ENCODE assay signal across 8 mouse cellular contexts in genomic region chr6:90987561-90988298, GRCm38 (mm10). TPM values are rescaled to one million over a fixed set of nuclear protein-coding genes. Genes with fewer than 3 reads are reported as not detected.
DNase-seq lines count a peak whose midpoint lies in the region; ATAC-seq and TF ChIP-seq lines count a peak whose summit lies in the region.

No protein-coding gene starts in this region.

- peak overlapping the region; percentile 73 for H3K9ac ChIP-seq in embryonic facial prominence, embryonic 14.5 days (ENCODE audit: low read depth, low read length)
- H3K9ac ChIP-seq in hindbrain, embryonic 16.5 days (ENCODE audit: low read depth, low read length) = peak overlapping the region; percentile 84
- peak overlapping the region; percentile 51 for H3K9ac ChIP-seq in liver, embryonic 14.5 days (replicated peaks)
- peak overlapping the region; percentile 76 for H3K9ac ChIP-seq in neural tube, embryonic 15.5 days (replicated peaks)

- peaks cover 8% of the 10 kb centered on the region; the same call in 1 of the 2 replicates for H3K4me1 ChIP-seq in kidney, adult 2 months (ENCODE audit: control insufficient read depth, insufficient read depth, low read length)
- H3K4me1 ChIP-seq in embryonic facial prominence, embryonic 14.5 days (ENCODE audit: control insufficient read depth, insufficient read depth, low read length) = peaks cover 16% of the 10 kb centered on the region
- H3K4me1 ChIP-seq in hindbrain, embryonic 16.5 days (ENCODE audit: control insufficient read depth, insufficient read depth, low read depth, low read length) = peaks cover 9% of the 10 kb centered on the region; the same call in 1 of the 2 replicates
- H3K4me1 ChIP-seq in liver, embryonic 14.5 days (replicated peaks; ENCODE audit: control insufficient read depth in 2 of 2, insufficient read depth in 2 of 2, low read length in 1 of 2) = peaks cover 8 to 16% of the 10 kb centered on the region in 2 experiments; a peak in 3 of 4 replicates
- peaks cover 20% of the 10 kb centered on the region for H3K4me1 ChIP-seq in neural tube, embryonic 15.5 days

- no peak for TF ChIP-seq CTCF in kidney, adult 2 months (conservative IDR thresholded peaks at IDR 0.05; ENCODE audit: insufficient read depth, insufficient read length, low read depth, low read length)
- TF ChIP-seq CTCF in Patski (IDR thresholded peaks at IDR 0.05) = no peak
- no peak for TF ChIP-seq CTCF in liver, embryonic 14.5 days (IDR thresholded peaks at IDR 0.05; ENCODE audit: low read depth)

- CTCF ChIA-PET in Patski (lab: Charles Lee) = no interaction called here

- H3K4me2 ChIP-seq in embryonic facial prominence, embryonic 14.5 days (ENCODE audit: low read depth, low read length) = peak overlapping the region; percentile 100
- peak overlapping the region; percentile 93 for H3K4me2 ChIP-seq in hindbrain, embryonic 16.5 days (ENCODE audit: low read length)
- peak overlapping the region; percentile 97 for H3K4me2 ChIP-seq in liver, embryonic 14.5 days (ENCODE audit: low read depth)
- peak overlapping the region; percentile 100 for H3K4me2 ChIP-seq in neural tube, embryonic 15.5 days

- no peak for TF ChIP-seq POLR2A in kidney, adult 2 months (IDR thresholded peaks at IDR 0.05; ENCODE audit: low read depth, low read length)

- H3K9me3 ChIP-seq in embryonic facial prominence, embryonic 14.5 days (ENCODE audit: control insufficient read depth, low read length) = peaks cover 10% of the 10 kb centered on the region
- peaks cover 3% of the 10 kb centered on the region; the same call in 1 of the 2 replicates for H3K9me3 ChIP-seq in hindbrain, embryonic 16.5 days (ENCODE audit: control insufficient read depth, low read length)
- no peaks in the 10 kb centered on the region for H3K9me3 ChIP-seq in liver, embryonic 14.5 days (ENCODE audit: control insufficient read depth, low read length)
- H3K9me3 ChIP-seq in neural tube, embryonic 15.5 days (replicated peaks) = peaks cover 7% of the 10 kb centered on the region; the same call in 1 of the 2 replicates

- H3K27ac ChIP-seq in kidney, adult 2 months (ENCODE audit: insufficient read depth, low read depth, low read length) = no peak overlapping the region
- H3K27ac ChIP-seq in embryonic facial prominence, embryonic 14.5 days (replicated peaks; ENCODE audit: low read depth, low read length) = 0 out of 2 replicates have a peak overlapping the region, but pooled peaks have one; percentile 44
- peak overlapping the region; percentile 78 for H3K27ac ChIP-seq in hindbrain, embryonic 16.5 days (ENCODE audit: low read depth, low read length)
- no peak overlapping the region for H3K27ac ChIP-seq in liver, embryonic 14.5 days
- peak overlapping the region; percentile 77 for H3K27ac ChIP-seq in neural tube, embryonic 15.5 days (replicated peaks)

- 2% methylated on average over 76 of the region's 76 CpGs for WGBS in kidney, adult 2 months
- 0% methylated on average over 34 of the region's 76 CpGs for WGBS in embryonic facial prominence, embryonic 14.5 days
- under 1% methylated on average over 62 of the region's 76 CpGs for WGBS in hindbrain, embryonic 16.5 days
- WGBS in liver, embryonic 14.5 days (ENCODE audit: insufficient replicate concordance) = under 1% methylated on average over 74 of the region's 76 CpGs
- WGBS in neural tube, embryonic 15.5 days = 0% methylated on average over 63 of the region's 76 CpGs

- H3K36me3 ChIP-seq in kidney, adult 2 months (ENCODE audit: control insufficient read depth, insufficient read depth, low read length) = no peaks in the 10 kb centered on the region
- no peaks in the 10 kb centered on the region for H3K36me3 ChIP-seq in embryonic facial prominence, embryonic 14.5 days (ENCODE audit: control insufficient read depth, insufficient read depth, low read length)
- H3K36me3 ChIP-seq in hindbrain, embryonic 16.5 days (ENCODE audit: control insufficient read depth, insufficient read depth, low read length) = no peaks in the 10 kb centered on the region
- H3K36me3 ChIP-seq in liver, embryonic 14.5 days (replicated peaks; ENCODE audit: control insufficient read depth, insufficient read depth, low read depth) = no peaks in the 10 kb centered on the region
- no peaks in the 10 kb centered on the region for H3K36me3 ChIP-seq in neural tube, embryonic 15.5 days

- POLR2A ChIA-PET in Patski (lab: Charles Lee) = interaction anchor here (0.6 to 1.9 kb wide), 2 partner anchors 9 to 15 kb away, joined by 3 to 4 read pairs; no protein-coding TSS in a partner anchor

- in situ Hi-C loops in Patski (cut with MboI; ENCODE audit: low pct_unique_long_range_greater_than_20kb) = no loop called here

- DNase-seq in kidney, adult 2 months = peak; percentile 20
- no peak for DNase-seq in kidney, adult 11 months
- DNase-seq in Patski (ENCODE audit: low read depth, low spot score) = no peak
- peak; percentile 36 for DNase-seq in embryonic facial prominence, embryonic 14.5 days (ENCODE audit: low spot score)
- no peak for DNase-seq in liver, embryonic 14.5 days (ENCODE audit: low read depth in 3 of 3, low spot score in 3 of 3)
- DNase-seq in urinary bladder, postnatal 14 days (ENCODE audit: low spot score) = peak; percentile 29

- no peaks in the 10 kb centered on the region for H3K27me3 ChIP-seq in kidney, adult 2 months (replicated peaks; ENCODE audit: control insufficient read depth, insufficient read depth, low read length)
- no peaks in the 10 kb centered on the region for H3K27me3 ChIP-seq in Patski
- peaks cover 14% of the 10 kb centered on the region for H3K27me3 ChIP-seq in embryonic facial prominence, embryonic 14.5 days (replicated peaks; ENCODE audit: control insufficient read depth, insufficient read depth, low read length)
- H3K27me3 ChIP-seq in hindbrain, embryonic 16.5 days (replicated peaks; ENCODE audit: control insufficient read depth, insufficient read depth, low read length) = no peaks in the 10 kb centered on the region; the same call in 1 of the 2 replicates
- H3K27me3 ChIP-seq in liver, embryonic 14.5 days (ENCODE audit: control insufficient read depth, insufficient read depth, low read length) = peaks cover 29% of the 10 kb centered on the region
- H3K27me3 ChIP-seq in neural tube, embryonic 15.5 days (replicated peaks) = 0 out of 2 replicates have a peak, but pooled peaks cover 6% of the 10 kb centered on the region

- TF ChIP-seq EP300 in liver, embryonic 14.5 days (IDR thresholded peaks at IDR 0.05; ENCODE audit: low read depth) = no peak

- peak overlapping the region; percentile 81 for H3K4me3 ChIP-seq in kidney, adult 2 months (ENCODE audit: insufficient read depth, low read depth, low read length)
- peak overlapping the region; percentile 69 for H3K4me3 ChIP-seq in embryonic facial prominence, embryonic 14.5 days (ENCODE audit: low read depth, low read length)
- H3K4me3 ChIP-seq in hindbrain, embryonic 16.5 days (ENCODE audit: low read length) = peak overlapping the region; percentile 92
- H3K4me3 ChIP-seq in liver, embryonic 14.5 days (ENCODE audit: insufficient read depth in 1 of 2, low read depth in 2 of 2, low read length in 2 of 2) = peak overlapping the region; percentile 63 to 78
- H3K4me3 ChIP-seq in neural tube, embryonic 15.5 days (replicated peaks) = peak overlapping the region; percentile 76

- peak; percentile 18 for ATAC-seq in Patski
- peak; percentile 1; the same call in 1 of the 2 replicates for ATAC-seq in embryonic facial prominence, embryonic 14.5 days (ENCODE audit: low read depth)
- peak; percentile 5; the same call in 1 of the 2 replicates for ATAC-seq in hindbrain, embryonic 16.5 days
- ATAC-seq in liver, embryonic 14.5 days (ENCODE audit: insufficient read depth) = no peak
- ATAC-seq in neural tube, embryonic 15.5 days (ENCODE audit: low FRiP score) = 0 out of 2 replicates have a peak, but pooled peaks have one; percentile 14

RNA-seq across cellular contexts. Expression of gene Iqsec1, which starts 0.8 kb away (rescaled TPM):
- 149 and 162 TPM in 2 replicates for polyA plus RNA-seq in kidney, adult 2 months (2012; rRNA removed)
- polyA plus RNA-seq in Patski (2021) = 120 TPM
- 17.4 and 17.5 TPM in 2 replicates for polyA plus RNA-seq in embryonic facial prominence, embryonic 14.5 days (2014; fragmentation: Nextera tagmentation; extraction: Ambion mirVana)
- polyA plus RNA-seq in hindbrain, embryonic 16.5 days (2015; fragmentation: Nextera tagmentation; extraction: Ambion mirVana) = 22.9 and 25.8 TPM in 2 replicates
- 9.0 and 10.2 TPM in 2 replicates for polyA plus RNA-seq in liver, embryonic 14.5 days (2012; rRNA removed)
- polyA plus RNA-seq in liver, embryonic 14.5 days (2014; fragmentation: Nextera tagmentation; extraction: Ambion mirVana) = 4.0 and 4.1 TPM in 2 replicates
- polyA plus RNA-seq in neural tube, embryonic 15.5 days (2015; fragmentation: Nextera tagmentation; extraction: Ambion mirVana) = 19.7 and 21.5 TPM in 2 replicates

Comparison
In these comparisons a context has a peak if more than half of its experiments do, and no peak if none do; other contexts are left out.
1. DNase-seq: peak in kidney, adult 2 months (single experiment), embryonic facial prominence, embryonic 14.5 days (single experiment) and urinary bladder, postnatal 14 days (single experiment); none in kidney, adult 11 months (single experiment), Patski (single experiment) and liver, embryonic 14.5 days (0 of 3).
2. H3K27ac ChIP-seq: peak in embryonic facial prominence, embryonic 14.5 days (single experiment), hindbrain, embryonic 16.5 days (single experiment) and neural tube, embryonic 15.5 days (single experiment); none in kidney, adult 2 months (single experiment) and liver, embryonic 14.5 days (single experiment).
3. Peak in every context shown above with its lines, with median percentiles within 50 percentile points of each other: H3K4me3 ChIP-seq, H3K4me2 ChIP-seq and H3K9ac ChIP-seq.